Mouse (Mus musculus): ENCODE data around the gene Trim7. TPM values are rescaled to one million over a fixed set of nuclear protein-coding genes. Genes with fewer than 3 reads are reported as not detected.
"Not testable (repeated sequence)": the region's sequence is repeated elsewhere in the genome, so short reads cannot be mapped to it uniquely, and the experiment has no call there.

Trim7 gene
- polyA plus RNA-seq, 2 experiments from 2014 or later, result 0.52 to 1.1 TPM

DNA sequence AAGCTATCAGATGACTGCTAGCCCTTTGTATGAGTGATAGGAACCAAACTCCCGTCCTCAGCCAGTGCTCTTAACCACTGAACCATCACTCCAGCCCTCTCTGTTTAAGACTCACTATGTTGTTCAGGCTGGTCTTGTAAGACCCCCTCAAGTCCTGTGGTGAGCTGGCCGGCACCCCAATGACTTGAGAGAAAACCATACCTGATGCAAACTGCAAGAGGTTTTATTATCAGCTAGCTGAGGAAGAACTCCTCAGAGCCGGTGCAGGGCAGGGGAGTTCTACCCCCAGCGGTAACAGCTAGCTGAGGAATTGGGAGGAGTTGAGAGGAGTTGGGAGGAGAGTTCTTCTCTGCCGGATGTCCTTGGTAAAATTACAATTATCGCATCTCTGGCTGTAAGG lies 2.0 kb downstream of the Trim7 start:
- no peak for ATAC-seq

DNA sequence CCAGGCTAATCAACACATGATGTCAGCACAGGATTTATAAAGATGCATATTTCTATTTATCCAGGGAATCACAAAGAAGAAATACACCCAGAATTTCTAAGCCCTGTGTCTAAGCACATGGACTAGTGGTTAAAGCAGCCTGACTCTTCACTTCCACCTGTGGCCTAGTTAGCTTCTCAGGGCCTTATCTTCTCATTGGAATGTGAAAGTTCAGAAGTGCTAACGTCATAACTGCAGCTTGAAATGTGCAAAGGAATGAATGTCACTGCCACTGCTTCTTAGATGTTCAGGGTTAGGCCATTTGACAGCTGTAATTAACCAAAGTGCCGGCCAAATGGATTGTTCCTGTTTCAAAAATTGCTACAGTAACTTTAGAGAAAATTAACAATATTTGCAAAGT lies 4.3 kb downstream of the Trim7 start:
- ATAC-seq, result no peak

DNA sequence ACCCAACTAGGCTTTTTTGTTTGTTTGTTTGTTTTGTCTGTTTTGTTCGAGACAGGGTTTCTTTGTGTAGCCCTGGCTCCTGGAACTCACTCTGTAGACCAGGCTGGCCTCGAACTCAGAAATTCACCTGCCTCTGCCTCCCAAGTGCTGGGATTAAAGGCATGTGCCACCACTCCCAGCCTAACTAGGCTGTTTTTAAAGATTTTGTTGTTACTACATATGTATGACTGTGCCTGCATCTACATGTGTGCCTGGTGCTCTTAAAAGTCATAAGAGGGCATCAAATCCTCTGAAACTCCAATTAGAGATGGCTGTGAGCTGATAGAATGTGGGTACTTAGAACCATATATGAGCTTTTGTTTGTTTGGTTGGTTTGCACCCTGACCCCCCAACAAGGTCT lies 5.3 kb downstream of the Trim7 start:
- ATAC-seq, result no peak

DNA sequence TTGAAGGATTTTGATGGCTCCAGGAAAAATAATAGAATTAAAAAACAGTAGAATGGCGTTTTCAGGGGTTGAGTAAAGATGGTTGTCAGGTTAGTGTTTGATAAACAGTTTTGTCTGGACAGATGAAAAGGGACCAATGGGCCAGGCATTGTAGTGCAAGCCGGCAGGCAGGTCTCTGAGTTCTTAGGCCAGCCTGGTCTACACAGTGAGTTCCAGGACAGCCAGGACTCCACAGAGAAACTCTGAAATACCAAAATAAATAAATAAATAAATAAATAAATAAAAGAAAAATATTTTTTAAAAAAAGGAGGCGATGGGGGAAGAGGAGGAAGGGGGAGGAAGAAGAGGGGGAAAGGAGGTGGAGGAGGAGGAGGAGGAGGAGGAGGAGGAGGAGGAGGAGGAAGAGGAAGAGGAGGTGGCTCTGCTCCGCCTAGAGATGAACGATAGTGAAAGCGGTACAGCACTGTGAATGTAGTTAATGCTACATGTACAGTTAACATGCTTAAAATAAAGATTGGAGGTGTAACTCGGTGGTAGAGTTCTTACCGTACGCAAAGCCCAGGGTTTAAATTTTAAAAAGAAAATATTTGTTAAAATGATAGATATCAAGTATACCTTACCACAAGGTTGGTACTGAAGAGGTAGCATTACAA lies 7.3 kb downstream of the Trim7 start:
- no peak for ATAC-seq

DNA sequence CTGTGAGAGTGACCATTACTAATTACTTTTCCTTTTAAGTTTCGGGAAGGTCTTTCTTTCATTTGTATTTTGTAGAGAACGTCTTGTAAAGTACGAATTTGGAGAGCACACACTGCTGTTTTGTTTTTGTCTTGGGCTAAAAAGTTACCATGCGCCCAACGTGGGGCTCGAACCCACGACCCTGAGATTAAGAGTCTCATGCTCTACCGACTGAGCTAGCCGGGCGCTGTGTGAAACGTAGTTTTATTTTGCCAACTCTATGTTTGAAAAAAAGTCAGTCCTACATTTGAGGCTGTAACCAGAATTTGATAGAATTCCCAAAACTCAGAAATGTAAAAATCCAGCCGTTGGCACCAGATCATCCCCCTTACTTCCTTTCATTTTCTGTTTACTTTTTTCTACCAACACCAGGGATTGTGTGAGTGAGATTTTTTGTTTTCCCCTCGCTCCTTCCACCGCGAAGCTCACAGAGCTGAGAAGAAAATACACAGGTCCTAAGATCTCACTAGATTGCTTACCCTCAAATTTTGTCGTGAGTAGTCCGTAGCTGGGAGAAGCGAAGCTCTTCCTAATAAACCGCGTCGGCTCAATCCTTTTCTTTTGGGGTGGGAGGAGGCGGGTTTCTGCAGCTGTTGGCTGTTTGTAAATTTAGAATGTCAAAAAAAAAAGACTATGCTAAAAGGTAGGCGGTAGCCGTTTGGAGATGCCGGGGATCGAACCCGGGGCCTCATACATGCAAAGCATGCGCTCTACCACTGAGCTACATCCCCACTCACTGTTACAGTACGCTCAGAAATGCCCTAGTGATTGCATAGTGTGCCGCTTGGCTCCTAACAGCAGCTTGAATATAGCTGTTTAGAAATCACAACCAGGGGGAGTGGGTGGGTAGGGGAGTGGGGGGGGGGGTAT lies 8.0 kb downstream of the Trim7 start:
- peak; percentile 55 for ATAC-seq

DNA sequence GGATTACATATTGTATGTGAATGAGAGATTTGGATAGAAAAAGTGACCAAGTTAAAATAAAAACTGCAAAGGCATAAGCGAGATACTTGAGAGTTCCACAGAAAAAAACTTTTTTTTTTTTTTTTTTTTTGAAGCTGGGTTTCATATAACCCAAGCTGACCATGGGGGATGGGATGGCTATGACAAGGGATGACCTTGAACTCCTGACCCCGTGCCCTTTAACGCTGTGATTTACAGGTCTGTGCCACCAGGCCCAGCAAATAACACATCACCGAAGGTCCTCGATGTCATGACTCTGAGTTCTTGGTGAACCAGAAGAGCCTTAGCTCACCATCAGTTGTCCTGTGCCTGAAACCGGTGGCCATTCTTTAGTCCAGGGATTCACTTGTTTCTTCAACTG lies 10.0 kb downstream of the Trim7 start:
- no peak for ATAC-seq

DNA sequence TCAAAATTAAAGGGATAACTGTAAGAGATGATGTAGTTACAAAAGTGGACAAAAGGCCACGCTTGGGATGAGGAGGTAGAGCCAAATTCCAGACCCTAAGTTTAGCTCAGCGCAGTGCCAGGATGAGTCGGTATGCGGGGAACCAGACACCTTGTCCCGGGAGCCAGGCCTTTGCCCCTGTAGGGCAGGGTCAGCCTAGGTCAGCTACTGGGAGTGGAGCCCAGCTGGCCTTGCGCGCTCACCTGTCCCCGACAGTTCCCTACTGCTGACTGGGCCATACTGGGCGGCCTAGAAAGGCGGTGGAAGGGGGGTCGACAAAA lies 11.0 kb downstream of the Trim7 start:
- ATAC-seq, result no peak

DNA sequence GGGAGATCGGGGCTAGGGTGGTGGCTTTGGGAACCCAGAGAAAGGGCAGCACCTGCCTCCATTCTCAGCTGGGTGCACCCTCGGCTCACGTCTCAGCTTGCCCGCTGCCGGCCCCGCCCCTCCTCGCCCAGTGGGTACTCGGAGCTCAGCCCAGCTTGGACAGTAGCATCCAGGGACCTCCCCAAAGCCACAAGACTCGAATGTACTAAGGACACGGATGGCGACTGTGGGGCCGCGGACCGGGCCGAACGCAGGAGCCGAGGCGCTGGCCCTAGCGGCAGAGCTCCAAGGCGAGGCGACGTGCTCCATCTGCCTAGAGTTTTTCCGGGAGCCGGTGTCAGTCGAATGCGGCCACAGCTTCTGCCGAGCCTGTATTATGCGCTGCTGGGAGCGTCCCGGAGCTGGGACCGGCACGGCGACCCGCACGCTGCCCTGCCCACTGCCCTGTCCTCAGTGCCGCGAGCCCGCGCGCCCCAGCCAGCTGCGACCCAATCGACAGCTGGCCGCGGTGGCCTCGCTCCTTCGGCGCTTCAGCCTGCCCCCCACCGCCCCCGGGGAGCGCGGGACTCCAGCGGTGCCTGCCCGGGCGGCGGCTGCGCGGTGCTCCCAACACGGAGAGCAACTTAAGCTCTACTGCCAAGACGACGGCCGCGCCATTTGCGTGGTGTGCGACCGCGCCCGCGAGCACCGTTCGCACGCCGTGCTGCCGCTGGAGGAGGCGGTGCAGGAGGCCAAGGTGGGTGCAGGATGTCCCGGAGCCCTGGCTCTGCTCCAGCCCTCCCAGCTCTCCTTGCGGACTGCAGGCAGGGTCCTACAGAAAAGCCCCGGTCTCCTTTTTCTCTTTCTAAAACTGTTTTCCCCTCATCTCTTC lies 11.6 kb downstream of the Trim7 start:
- no peak for ATAC-seq

DNA sequence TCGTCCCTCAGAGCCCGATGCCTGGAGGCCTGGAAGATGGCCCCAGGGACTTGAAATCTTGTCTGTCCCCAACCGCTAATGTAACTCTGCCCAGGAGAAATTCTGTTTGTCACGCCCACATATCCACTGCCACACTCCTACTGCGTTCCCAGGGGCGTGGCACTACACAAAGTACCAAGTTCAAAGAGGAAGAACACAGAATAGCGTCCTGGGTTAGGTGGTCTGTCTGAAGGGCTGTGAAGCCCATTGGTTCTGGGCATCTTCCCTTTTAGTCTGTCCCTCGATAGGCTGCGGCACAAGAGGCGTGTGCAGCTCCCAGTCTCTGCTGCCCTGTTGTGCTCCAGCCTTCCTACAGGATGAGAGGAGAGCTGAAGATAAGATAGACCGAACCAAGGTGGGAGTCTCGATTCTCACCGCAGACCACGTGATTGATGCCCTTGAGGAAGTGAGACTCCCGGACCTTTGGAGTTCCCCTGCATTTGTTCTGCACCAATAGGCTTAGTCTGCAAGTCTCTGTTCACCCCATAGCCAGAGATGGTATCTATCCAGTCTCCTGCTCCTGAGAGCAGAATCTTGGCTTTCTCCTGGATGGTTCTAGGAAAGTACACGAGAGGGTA lies 12.3 kb downstream of the Trim7 start:
- peak; percentile 30 for ATAC-seq

DNA sequence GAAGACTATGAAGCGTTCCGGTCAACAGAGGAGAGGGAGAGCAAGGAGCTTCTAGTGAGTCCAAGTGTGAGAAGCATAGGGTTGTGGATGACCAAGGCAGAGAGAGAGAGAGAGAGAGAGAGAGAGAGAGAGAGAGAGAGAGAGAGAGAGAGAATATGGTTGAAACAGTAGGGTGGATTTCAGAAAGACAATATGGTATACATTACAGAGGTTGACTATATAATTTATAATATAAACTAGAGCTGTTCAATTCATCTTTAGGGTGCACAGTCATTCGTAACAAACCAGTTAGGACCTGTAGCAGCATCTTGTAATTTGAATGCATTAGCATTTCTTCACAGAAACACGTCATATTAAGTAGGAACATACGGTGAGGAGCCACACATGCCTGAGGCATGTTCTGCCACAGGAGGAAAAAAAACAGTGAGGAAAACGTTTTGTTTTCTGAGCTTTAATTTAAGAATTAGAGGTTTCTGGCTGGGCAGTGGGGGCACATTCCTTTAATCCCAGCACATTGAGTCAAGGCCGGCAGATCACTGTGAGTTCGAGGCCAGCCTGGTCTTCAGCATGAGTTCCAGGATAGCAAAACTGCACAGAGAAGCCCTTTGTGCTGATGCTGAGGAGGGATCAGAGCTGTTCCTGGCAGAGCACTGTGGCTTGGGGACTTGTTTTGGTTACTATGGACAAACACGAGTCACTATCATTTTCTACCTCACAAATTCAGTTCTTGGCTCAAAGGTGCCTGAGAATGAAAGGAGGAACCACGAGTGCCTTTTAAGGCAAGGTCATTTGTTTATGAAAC lies 13.1 kb downstream of the Trim7 start:
- no peak for ATAC-seq

DNA sequence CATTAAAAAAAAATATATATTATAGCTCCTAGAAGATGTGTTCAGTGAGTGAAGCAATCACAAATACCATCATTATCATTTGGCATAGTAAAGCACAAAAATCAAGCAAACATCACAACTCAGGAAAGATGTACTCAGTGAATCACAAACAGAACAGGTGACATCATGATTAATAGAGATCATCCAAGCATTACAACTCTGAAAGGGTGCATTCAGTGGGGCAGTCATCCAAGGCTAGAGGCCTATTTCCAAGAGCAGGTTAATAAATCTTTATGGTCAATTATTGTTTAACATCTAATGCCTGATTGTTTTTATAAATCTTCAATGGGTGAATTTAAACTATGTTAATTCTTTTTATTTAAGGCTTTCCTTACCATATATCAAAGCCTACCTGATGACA lies 14.9 kb downstream of the Trim7 start:
- no peak for ATAC-seq

DNA sequence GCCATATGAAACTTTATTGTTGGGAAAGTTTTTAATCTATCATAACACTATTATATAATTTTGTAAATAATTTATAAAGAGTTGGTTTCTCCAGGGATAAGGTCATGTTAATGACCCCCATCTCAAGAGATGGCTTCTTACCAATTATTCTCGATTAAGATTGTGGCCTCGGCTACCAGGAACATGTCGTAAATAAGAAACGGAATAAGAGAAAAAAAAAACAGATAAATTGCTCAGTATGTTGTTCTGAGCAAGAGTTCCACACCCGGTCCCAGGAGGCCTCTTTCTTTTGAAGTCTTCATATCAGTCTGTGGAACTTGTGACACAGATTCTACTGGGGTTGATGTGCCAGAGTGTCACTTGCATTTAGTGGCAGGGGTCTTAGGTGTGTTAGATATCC lies 15.3 kb downstream of the Trim7 start:
- no peak for ATAC-seq

DNA sequence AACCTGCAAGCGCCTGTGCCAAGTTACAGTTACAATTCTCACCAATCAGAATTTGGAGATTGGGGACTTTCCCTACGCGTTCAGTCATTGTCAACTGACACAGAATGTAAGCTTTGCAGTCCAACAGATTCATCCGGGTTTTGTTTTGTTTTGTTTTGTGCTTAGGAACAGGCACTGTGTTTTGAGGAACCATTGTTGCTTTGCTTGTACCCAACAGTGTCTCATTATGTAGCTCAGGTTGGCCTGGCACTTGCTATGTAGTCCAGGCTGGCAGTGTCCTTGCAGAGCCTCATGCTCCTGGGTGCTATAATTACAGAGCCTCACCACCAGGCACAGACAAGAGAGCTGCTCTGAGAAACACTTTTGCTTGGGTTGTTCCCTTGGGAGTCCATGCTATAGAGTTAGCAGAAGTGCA lies 16.4 kb downstream of the Trim7 start:
- ATAC-seq, result no peak

DNA sequence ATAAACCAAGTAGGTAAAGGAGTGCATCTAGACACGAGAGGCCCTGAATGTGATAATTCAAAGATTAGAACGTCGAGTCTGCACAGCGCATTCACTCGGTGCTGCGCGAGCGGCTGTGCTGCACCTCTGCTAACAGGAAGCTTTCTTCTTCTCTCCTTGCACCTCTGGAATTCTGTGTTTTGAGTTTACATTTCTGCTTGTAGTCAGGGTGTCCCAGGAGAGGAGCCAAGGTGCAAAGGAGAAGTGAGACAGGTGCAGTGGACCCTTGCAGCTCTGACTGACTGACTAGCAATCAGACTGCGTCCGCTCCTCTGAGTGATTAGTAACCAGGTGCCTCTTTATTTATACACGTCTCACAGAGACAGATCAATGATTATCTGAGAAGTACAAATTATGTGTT lies 17.3 kb downstream of the Trim7 start:
- no peak for ATAC-seq

DNA sequence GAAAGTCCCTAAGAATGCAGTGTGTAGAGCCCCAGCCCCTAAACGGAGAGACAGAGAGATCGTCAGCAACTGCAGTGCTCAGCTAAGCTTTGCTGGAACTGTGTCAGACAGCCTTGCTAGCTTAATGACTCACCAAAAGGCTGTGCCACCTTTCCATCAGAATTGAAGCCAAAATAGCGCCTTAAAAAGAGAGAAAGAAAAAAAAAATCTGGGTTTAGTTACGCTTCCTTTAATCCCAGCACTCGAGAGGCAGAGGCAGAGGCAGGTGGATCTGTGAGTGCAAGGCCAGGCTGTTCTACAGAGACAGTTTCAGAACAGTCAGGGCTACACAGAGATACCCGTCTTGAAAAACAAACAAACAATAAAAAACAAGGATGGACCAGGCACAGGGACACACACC lies 18.4 kb downstream of the Trim7 start:
- ATAC-seq, result no peak

DNA sequence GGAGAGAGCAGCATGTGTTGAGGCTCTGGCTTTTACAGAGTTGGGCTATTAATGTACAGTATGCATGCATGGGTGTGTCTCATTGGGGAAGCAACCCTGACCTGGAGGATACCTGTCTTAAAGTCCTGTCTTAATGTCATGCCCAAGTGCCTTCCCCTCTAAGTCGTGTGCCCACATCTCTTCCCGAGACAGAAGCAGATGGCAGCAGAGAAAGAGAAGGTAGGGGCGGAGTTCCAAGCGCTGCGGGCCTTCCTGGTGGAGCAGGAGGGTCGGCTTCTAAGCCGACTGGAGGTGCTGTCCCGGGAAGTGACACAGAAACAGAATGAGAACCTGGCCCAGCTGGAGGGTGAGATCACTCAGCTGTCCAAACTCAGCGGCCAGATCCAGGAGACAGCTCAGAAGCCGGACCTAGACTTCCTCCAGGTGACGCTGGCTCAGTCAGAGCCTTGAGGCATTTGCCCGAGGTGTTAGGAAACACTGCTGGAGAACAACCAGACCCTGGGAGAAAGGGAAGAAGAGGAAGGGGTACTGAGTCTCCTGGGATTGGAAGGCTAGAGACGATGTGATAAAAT lies 19.4 kb downstream of the Trim7 start:
- ATAC-seq, result no peak

DNA sequence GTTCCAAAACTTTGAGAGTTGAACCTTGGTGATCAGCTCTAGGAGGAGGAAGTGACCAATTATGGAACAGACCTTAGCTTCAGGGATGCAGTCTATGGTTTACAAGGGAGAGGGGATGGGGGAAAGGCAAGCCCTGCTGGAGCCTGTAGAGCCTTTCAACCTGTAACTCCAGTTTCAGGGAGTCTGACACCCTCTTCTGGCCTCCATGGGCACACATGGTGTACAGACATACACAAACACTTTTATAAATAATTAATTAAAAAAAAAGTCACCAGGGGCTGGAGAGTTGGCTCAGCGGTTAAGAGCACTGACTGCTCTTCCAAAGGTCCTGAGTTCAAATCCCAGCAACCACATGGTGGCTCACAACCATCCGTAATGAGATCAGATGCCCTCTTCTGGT lies 20.4 kb downstream of the Trim7 start:
- ATAC-seq, result not testable (repeated sequence)

DNA sequence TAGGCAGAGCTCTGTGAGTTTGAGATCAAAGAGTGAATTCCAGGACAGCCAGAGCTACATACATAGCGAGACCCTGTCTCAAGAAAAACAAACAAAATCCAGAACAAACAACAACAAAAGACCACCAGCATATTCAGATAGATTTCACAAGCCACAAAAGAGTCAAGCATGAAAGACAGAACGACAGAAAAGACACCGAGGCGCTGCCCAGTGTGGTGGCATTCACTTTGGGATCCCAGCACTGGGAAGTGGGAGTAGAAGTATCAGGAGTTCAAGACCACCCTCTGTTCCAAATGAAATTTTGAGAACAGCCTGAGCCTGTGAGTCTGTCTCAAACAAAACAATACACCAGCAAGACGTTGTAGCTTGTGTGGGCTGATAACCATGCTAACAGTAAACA lies 20.9 kb downstream of the Trim7 start:
- ATAC-seq, result no peak

DNA sequence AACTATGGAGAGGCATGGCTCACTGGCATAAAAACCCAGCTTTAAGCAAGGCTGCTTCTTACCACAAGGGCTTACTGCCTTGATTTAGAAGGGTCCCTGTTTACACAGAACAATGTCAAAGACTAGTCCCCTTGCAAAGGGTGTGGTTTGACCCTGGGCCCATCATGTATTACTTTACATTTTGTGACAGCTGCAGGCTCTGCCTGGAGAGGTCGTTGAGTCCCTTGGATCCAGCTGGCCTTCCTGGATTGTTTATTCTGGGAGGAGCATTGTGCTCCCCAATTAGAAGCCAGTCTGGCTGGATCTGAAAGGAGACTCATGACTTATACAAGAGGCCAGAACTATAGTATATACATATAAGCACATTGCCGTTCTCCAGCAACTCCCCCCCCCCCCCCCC lies 24.3 kb downstream of the Trim7 start:
- no peak for ATAC-seq

DNA sequence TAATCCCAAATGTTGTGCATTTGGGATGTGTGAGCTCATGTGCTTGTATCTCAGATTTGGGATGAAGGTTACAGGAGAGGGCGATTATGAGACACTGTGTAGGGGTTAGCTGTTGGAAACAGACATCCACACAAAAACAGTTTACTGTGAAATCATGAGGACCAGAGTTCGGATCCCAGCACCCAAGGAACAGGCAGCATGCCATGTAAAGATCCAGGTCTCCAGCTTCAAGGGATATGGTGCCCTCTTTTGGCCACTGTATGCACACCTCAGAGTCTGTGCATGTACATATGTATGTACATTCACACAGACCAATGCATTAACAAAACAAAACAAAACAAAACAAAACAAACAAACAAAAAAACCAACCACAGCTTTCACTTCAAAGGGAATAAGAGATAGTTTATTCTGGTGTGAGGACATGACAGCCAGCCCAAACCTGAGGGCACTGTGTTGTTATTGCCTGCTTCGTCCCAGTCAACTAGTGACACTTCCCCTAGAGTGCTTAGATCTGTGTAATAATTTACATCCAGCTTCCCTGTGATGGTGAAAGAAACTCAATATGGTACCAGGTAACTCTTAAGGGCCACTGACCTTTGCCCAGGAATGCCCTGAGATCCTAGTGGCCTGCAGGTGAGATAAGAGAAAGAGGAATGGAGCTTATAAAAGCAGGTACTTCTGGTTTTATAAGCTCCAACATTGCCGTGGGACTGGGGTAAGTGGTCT lies 25.5 kb downstream of the Trim7 start:
- ATAC-seq, result no peak

DNA sequence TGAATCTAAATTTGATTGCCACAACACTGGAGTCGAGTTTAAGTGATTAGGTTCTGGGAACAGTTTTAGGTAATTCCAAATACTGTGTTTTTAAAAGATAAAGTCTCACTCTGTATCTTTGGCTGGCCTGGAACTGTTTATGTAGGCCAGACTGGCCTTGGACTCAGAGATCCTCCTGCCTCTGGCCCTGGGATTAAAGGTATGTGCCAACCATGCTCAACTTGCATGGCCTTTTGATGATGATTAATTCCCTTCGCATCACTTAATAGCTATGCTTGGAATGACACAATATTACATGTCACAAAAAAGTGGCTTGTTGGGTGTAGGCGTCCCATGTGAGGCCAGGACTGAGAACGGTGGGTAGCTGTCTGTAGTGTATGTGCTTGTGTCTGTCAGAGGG lies 26.2 kb downstream of the Trim7 start:
- ATAC-seq, result no peak
